22 mouse cellular contexts compared by ENCODE assay signal in genomic region chr2:160881462-160882101, GRCm38 (mm10). TPM values are rescaled to one million over a fixed set of nuclear protein-coding genes. Genes with fewer than 3 reads are reported as not detected.
DNase-seq lines count a peak whose midpoint lies in the region; ATAC-seq and TF ChIP-seq lines count a peak whose summit lies in the region.
"Had no signal": no experiment of that assay in that cellular context is flagged by ENCODE, and none has a peak within 500 bp of the region (broad histone marks: within the 10 kb centered on the region; RNA-seq: fewer than 3 reads in every experiment).

No protein-coding gene starts in this region.

- peaks cover 38% of the 10 kb centered on the region for H3K4me1 ChIP-seq in heart, adult 2 months (ENCODE audit: control insufficient read depth, insufficient read depth, low read length)
- no peaks in the 10 kb centered on the region for H3K4me1 ChIP-seq in testis, adult 2 months (ENCODE audit: control insufficient read depth, insufficient read depth, low read length)
- no peaks in the 10 kb centered on the region for H3K4me1 ChIP-seq in forebrain, postnatal 0 days (ENCODE audit: insufficient read depth)
- H3K4me1 ChIP-seq: forebrain, embryonic 13.5 days; midbrain, embryonic 10.5 days; stomach, embryonic 15.5 days had no signal

- H3K27me3 ChIP-seq in heart, adult 2 months (ENCODE audit: control insufficient read depth, insufficient read depth, low read length) = no peaks in the 10 kb centered on the region
- H3K27me3 ChIP-seq in testis, adult 2 months (ENCODE audit: control insufficient read depth, insufficient read depth, low read length) = no peaks in the 10 kb centered on the region
- H3K27me3 ChIP-seq in forebrain, postnatal 0 days (ENCODE audit: insufficient read depth, low read length) = no peaks in the 10 kb centered on the region
- H3K27me3 ChIP-seq: forebrain, embryonic 13.5 days; Patski; stomach, embryonic 15.5 days had no signal

- peak in 1 of 2 experiments; percentile 44 for DNase-seq in heart, adult 2 months
- no peak for DNase-seq in heart, postnatal 36 days
- DNase-seq in testis, postnatal 14 days (ENCODE audit: low spot score) = no peak
- peak; percentile 33 to 41 for DNase-seq in adrenal gland, postnatal 36 days
- peak; percentile 43 for DNase-seq in testis, postnatal 10 days (ENCODE audit: low spot score)
- DNase-seq in urinary bladder, postnatal 25 days (ENCODE audit: low spot score) = no peak
- DNase-seq in forebrain, postnatal 0 days = no peak
- DNase-seq: cerebellum, postnatal 36 days; kidney, adult 18-20 months; layer of hippocampus, adult 9-11 months; liver, postnatal 0 days; lung, postnatal 36 days; spleen, adult 18-20 months; thymus, postnatal 25 days had no signal

- no peak overlapping the region for H3K4me2 ChIP-seq in forebrain, postnatal 0 days (ENCODE audit: low read depth)
- H3K4me2 ChIP-seq: forebrain, embryonic 13.5 days; stomach, embryonic 15.5 days had no signal

- peak overlapping the region; percentile 5; the same call in 1 of the 2 replicates for H3K9ac ChIP-seq in heart, adult 2 months (ENCODE audit: low read depth, low read length)
- no peak overlapping the region for H3K9ac ChIP-seq in forebrain, postnatal 0 days
- H3K9ac ChIP-seq: forebrain, embryonic 13.5 days; liver, postnatal 0 days; stomach, embryonic 15.5 days had no signal

- 54% methylated on average over 6 of the region's 6 CpGs for WGBS in heart, adult 2 months
- WGBS in forebrain, postnatal 0 days = 58% methylated on average over 6 of the region's 6 CpGs

- ATAC-seq in forebrain, postnatal 0 days = no peak
- ATAC-seq: activated CD4-positive, CD25-positive, alpha-beta regulatory T cell, adult 4 months; forebrain, embryonic 13.5 days; liver, postnatal 0 days had no signal

- no peaks in the 10 kb centered on the region for H3K79me2 ChIP-seq in heart, adult 2 months (replicated peaks; ENCODE audit: control insufficient read depth, insufficient read depth, low read length)

- no peak for TF ChIP-seq EP300 in heart, adult 2 months (IDR thresholded peaks at IDR 0.05; ENCODE audit: insufficient read depth, low read depth, low read length)

- intact Hi-C loops in heart, adult 2 months (cut with DNase I) = no loop called here
- intact Hi-C loops in heart, postnatal 36 days (cut with DNase I) = loop anchor here (2.0 kb wide), 1 partner anchor 75 kb away; no protein-coding TSS in a partner anchor

- no peaks in the 10 kb centered on the region for H3K9me3 ChIP-seq in forebrain, postnatal 0 days (ENCODE audit: low read length)
- H3K9me3 ChIP-seq: limb, embryonic 10.5 days; midbrain, embryonic 10.5 days; stomach, embryonic 15.5 days had no signal

- TF ChIP-seq POLR2A in heart, adult 2 months (IDR thresholded peaks at IDR 0.05; ENCODE audit: insufficient read depth, low read depth, low read length) = no peak
- no peak for TF ChIP-seq POLR2A in testis, adult 2 months (IDR thresholded peaks at IDR 0.05; ENCODE audit: control insufficient read depth, low read depth, low read length)

- no peak for TF ChIP-seq CTCF in heart, adult 2 months (IDR thresholded peaks at IDR 0.05)
- TF ChIP-seq CTCF in testis, adult 2 months (IDR thresholded peaks at IDR 0.05; ENCODE audit: control insufficient read depth, insufficient read depth, insufficient replicate concordance, low read depth, low read length) = no peak
- TF ChIP-seq CTCF in forebrain, postnatal 0 days (IDR thresholded peaks at IDR 0.05; ENCODE audit: low read depth) = no peak

- H3K4me3 ChIP-seq in heart, adult 2 months = no peak overlapping the region; the same call in 1 of the 2 replicates
- H3K4me3 ChIP-seq in testis, adult 2 months (ENCODE audit: control insufficient read depth, low read depth, low read length) = no peak overlapping the region
- H3K4me3 ChIP-seq in forebrain, postnatal 0 days (ENCODE audit: low read depth, low read length) = no peak overlapping the region
- H3K4me3 ChIP-seq: forebrain, embryonic 13.5 days; limb, embryonic 10.5 days; midbrain, embryonic 10.5 days; stomach, embryonic 15.5 days had no signal

- H3K27ac ChIP-seq in heart, adult 2 months = peak overlapping the region; percentile 85
- H3K27ac ChIP-seq in testis, adult 2 months (ENCODE audit: control insufficient read depth, insufficient read depth, low read depth, low read length) = peak overlapping the region; percentile 12
- no peak overlapping the region for H3K27ac ChIP-seq in forebrain, postnatal 0 days (ENCODE audit: low read depth, low read length)
- H3K27ac ChIP-seq: forebrain, embryonic 13.5 days; limb, embryonic 10.5 days; midbrain, embryonic 10.5 days; stomach, embryonic 15.5 days had no signal

- peaks cover 17% of the 10 kb centered on the region for H3K36me3 ChIP-seq in heart, adult 2 months (ENCODE audit: control insufficient read depth, insufficient read depth, low read length)
- H3K36me3 ChIP-seq in testis, adult 2 months (ENCODE audit: control insufficient read depth, insufficient read depth, low read length) = no peaks in the 10 kb centered on the region
- no peaks in the 10 kb centered on the region for H3K36me3 ChIP-seq in forebrain, postnatal 0 days (ENCODE audit: insufficient read depth)
- H3K36me3 ChIP-seq: limb, embryonic 10.5 days; midbrain, embryonic 10.5 days; stomach, embryonic 15.5 days had no signal

RNA-seq across cellular contexts. Expression of gene Lpin3, which starts 1.1 kb away (rescaled TPM):
- total RNA-seq in heart, adult 2 months (2021) = 1 to 10 TPM; 4.6 to 7.2 TPM
- 4.4 and 5.4 TPM in 2 replicates for polyA plus RNA-seq in heart, adult 2 months (2012; rRNA removed)
- total RNA-seq in heart, postnatal 36 days (2021) = 1 to 10 TPM; 4.1 to 7.0 TPM
- 5.9 and 6.4 TPM in 2 replicates for polyA plus RNA-seq in testis, adult 2 months (2012; rRNA removed)
- 10 to 100 TPM; 22.9 to 71.7 TPM for total RNA-seq in adrenal gland, postnatal 36 days (2021)
- 0.10 and 0.31 TPM in 2 replicates for total RNA-seq in forebrain, postnatal 0 days (2014; rRNA removed)
- 0.27 and 0.30 TPM in 2 replicates for polyA plus RNA-seq in forebrain, postnatal 0 days (2015; fragmentation: Nextera tagmentation; extraction: Ambion mirVana)

RNA-seq across cellular contexts. Expression of gene Zhx3, which starts 8.8 kb away (rescaled TPM):
- total RNA-seq in heart, adult 2 months (2021) = 10 to 100 TPM; 36.7 to 36.8 TPM
- 7.9 and 14.0 TPM in 2 replicates for polyA plus RNA-seq in heart, adult 2 months (2012; rRNA removed)
- 10 to 100 TPM; 44.5 to 47.7 TPM for total RNA-seq in heart, postnatal 36 days (2021)
- 41.2 and 43.0 TPM in 2 replicates for polyA plus RNA-seq in testis, adult 2 months (2012; rRNA removed)
- 100 to 1,000 TPM in 1 of 2 experiments, 10 to 100 TPM in 1; 60.4 to 116 TPM for total RNA-seq in adrenal gland, postnatal 36 days (2021)
- total RNA-seq in forebrain, postnatal 0 days (2014; rRNA removed) = 31.8 and 44.9 TPM in 2 replicates
- polyA plus RNA-seq in forebrain, postnatal 0 days (2015; fragmentation: Nextera tagmentation; extraction: Ambion mirVana) = 12.9 and 18.5 TPM in 2 replicates

RNA-seq across cellular contexts. Expression of gene Emilin3, which starts 30.5 kb away (rescaled TPM):
- total RNA-seq in heart, adult 2 months (2021) = 1 to 10 TPM; 1.5 to 2.8 TPM
- polyA plus RNA-seq in heart, adult 2 months (2012; rRNA removed) = 0.04 TPM in 1 of 2 replicates, not detected in the other
- total RNA-seq in heart, postnatal 36 days (2021) = 1 to 10 TPM; 1.8 to 4.1 TPM
- 3.8 and 4.2 TPM in 2 replicates for polyA plus RNA-seq in testis, adult 2 months (2012; rRNA removed)
- not detected for total RNA-seq in adrenal gland, postnatal 36 days (2021)
- 0.46 and 1.5 TPM in 2 replicates for total RNA-seq in forebrain, postnatal 0 days (2014; rRNA removed)
- 0.23 and 0.42 TPM in 2 replicates for polyA plus RNA-seq in forebrain, postnatal 0 days (2015; fragmentation: Nextera tagmentation; extraction: Ambion mirVana)
- total RNA-seq: liver, adult 2 months had no signal
- polyA plus RNA-seq: activated CD4-positive, CD25-positive, alpha-beta regulatory T cell, adult 4 months; liver, adult 2 months; liver, postnatal 0 days; Patski had no signal

Comparison
In these comparisons a context has a peak if more than half of its experiments do, and no peak if none do; other contexts are left out.
1. DNase-seq: peak in adrenal gland, postnatal 36 days (2 of 2) and testis, postnatal 10 days (single experiment); none in heart, postnatal 36 days (0 of 2), testis, postnatal 14 days (single experiment), urinary bladder, postnatal 25 days (single experiment) and forebrain, postnatal 0 days (single experiment).